Mouse (Mus musculus) 416B (cell line): ENCODE results near the gene Stt3a.

ENCODE experiments used
- DNase-seq: peaks from one replicate; pipeline ENCODE4 v3.0.0; 2011; ENCODE audit warnings: low read depth

Stt3a gene

DNA sequence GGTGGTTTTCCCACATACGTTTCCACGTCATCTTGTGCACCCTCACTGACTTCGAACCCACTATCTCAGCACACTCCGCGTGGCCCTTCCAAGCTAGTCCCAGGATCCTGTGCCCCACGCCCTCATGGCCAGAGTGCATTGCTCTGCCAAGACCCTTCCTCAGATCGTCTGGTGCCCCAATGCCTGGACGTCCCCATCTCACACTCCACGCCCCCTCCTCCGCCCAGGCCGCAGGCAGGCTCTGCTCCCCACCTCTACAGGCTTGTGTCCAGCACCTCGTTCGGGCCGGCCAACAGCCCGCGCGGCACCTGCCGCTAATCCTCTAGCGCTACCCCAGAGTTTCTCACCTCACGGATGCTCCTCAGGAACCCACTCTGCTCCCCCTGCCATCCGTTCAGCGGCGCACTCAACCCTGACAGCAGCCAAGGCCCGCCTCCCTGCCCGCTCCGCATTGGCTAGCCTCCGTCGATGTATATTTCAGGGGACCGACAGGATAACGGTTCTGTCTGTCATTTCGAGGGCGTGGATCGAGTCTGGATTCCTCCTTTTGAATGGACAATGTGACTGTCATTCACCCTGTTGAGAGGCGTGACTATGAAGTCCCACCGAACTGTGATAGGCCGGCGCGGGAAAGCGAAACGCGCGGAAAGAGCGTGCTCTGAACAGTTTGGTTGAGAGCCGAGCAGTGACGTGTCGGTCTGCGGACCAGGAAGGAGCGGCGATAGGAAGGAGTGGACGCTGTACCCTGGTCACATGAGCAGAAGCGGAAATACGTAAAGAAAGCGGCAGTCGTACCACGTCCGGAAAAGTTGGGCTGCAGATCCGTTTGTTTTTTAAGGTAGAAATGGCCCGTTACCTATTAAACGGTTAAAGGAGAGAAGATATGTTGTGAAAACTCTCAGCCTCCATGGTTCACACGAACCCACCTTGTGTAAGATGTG, at the start of gene Stt3a:
TSS of gene Stt3a (minus strand) at position 477 of the 941 bp plus-strand sequence.
- DNase-seq, result peak; percentile 100

DNA sequence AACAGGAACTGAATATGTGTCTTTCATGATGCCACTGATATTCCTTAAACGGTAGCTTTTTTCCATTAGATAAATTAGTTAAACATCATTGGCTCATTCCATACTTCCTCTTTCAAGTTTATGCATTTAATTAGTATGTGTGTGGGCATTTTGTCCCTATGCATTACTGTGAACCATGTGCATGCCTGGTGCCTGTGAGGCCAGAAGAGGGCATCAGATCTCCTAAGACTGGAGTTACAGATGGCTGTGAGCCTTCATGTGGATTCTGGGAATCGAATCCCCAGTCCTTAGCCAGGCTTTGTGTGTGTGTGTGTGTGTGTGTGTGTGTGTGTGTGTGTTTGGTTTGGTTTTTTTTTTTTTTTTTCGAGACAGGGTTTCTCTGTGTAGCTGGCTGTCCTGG, 47.0 kb upstream of the Stt3a start:
- DNase-seq, result peak; percentile 34

DNA sequence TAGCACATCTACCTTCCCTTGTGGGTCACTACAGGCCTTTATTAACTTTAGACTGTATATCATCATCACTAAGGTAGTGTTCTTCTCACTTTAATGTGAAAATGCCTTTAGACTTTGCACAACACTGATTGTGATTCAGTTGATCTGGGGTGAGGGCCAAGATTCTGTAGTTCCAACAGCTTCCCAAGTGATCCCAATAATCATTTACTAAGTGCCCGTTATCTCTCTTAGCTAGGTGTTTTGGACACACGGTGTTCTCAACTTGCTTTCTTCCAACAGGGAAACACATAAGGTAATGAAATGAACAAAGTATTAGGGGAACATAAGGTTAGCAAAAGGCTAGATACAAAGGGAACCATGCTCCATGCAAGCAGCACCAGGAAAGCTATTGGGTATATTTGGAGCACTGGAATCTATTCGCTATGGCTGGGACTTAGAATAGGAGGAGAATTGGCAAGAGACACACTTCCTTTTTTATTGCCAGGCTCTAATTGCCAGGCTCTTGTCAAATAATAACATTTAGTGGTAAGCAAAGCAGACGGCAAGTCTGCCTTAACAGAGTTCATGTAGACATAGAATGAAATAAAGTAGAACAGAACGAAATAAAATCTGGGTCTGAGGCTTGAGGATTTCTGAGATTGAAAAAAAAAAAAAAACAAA, 40.8 kb upstream of the Stt3a start:
- no peak for DNase-seq

DNA sequence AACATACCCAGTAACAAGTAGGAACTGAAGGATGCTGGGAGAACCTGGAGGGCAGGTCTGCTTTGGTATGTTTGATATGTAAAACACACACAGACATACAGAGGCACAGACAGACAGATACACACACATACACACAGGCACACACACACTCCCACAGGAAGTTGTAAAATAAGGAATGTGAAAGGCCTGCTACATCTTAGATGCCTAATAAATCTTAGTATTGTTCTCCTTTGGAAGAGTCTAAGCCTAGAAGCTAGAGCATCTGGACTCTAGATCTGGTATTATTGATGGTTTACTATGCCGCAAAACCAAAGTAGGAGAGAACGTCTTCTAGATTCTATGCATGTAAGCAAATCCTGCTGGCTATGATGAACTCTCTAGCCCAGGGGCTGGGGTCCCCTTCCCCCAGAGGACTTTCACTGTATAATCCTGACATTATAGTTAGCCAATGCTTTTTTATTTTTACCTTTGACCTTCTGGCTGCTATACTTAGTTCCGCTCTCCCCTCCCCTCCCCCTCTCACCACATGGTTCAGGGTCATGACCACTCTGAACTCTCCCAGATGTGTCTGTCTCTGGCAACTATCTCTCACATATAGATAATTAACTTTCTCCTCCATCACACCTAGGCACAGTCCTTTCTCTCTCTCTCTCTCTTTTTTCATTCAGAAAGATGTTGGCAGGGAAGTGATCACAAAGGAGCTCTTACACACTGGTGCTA, 37.9 kb upstream of the Stt3a start:
- DNase-seq, result no peak

DNA sequence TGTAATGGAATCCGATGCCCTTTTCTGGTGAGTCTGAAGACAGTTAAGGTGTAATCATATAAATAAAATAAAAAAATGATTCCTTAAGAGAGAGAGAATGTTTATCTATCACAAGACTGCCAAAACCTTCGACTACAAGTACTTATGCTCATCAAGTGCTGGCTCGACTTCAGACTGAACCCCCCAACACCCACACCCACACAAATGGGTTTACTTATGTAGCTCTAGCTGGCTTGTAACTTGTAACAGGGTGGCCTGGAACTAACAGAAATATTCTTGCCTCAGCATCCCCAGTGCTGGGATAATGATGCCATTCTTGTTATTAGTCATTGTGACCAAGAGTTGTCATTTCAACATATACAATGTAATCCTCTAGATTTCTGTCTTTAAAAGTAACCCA, 36.4 kb upstream of the Stt3a start:
- DNase-seq, result no peak

DNA sequence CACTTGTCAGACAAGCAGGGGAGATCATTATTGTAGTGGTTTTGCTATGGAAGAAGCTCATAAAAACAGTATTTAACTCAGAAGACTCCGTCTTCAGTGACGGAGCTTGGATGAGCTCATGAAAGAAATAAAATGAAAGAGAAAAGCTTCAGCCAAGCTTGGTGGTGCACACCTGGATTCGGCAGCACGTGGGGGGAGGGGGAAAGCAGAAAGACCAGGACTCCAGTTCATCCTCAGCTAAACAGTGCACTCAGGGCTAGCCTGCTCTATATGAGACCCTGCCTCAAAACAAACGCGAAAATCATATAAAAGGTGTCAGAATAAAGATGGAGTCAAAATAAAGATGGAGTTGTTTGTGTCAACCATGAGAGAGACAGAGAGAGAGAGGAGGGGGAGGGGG, 35.9 kb upstream of the Stt3a start:
- no peak for DNase-seq

DNA sequence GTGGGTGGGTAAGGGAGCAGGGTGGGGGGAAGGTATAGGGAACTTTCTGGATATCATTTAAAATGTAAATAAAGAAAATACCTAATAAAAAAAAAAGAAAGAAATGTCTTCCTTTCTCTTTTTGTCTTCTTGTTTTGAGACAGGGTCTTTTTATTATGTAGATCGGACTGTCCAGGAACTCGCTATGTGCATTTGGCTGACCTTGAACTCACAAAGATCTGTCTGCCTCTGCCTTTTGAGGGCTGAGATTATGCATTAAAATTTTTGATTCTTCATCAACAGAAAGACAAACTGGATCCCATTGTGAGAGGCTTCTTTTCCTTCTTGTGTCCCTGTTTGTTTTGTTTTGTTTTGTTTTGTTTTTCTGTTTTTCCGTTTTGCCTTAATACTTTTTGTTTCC, 35.5 kb upstream of the Stt3a start:
- no peak for DNase-seq

DNA sequence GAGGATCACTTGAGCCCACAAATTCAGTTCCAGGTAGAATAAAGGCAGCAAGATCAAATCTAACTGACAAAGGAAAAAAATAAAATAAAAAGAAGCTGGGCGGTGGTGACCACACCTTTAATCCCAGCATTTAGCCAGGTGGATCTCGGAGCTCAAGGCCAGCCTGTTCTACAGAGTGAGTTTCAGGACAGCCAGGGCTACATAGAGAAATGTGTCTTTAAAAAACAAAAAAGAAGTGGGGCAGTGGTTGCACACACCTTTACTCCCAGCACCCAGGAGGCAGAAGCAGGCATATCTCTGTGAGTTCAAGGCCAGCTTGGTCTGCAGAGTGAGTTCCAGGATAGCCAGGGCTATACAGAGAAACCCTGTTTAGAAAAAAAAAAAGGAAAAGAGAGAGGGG, 34.5 kb upstream of the Stt3a start:
- DNase-seq, result no peak

DNA sequence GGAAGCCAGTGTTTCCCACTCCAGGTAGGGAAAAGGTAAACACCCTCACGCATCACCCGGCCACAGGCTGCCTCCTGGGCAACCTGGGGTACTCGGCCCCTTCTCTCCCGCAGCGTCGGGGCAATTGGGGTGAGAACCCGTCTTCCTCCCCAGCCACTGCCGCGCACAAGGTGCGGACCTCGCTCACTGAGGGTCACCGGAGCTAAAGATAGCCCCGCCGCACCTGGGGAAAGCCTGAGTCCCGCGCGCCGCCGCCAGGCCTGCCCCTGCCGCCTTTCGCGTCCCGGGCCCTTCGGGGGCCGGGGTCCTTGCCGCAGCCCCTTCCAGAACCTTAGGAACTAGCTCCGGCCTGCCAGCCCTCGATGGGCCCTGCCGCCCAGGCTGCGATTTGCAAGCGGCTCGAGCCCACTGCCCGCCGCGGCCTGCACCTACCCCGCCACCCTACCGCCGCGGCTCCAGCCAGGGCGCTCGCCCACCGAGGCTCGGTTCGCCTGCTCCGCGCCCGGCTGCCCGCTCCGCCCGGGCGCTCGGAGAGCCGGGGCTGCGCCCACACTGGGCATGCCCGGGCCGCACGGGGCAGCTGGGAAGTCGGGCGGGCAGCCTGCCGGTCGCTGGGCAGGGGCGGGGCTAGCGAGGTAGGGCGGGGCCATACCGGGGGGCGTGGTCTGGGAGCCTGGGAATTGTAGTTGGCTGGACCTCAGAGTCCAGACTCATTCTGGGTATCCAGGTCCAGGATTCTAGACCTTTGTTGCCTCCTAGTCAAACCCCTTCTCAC, 29.5 kb upstream of the Stt3a start, which contains the start of gene Ei24:
TSS of gene Ei24 (minus strand) at position 613 of the 775 bp plus-strand sequence.
- peak; percentile 72 for DNase-seq

DNA sequence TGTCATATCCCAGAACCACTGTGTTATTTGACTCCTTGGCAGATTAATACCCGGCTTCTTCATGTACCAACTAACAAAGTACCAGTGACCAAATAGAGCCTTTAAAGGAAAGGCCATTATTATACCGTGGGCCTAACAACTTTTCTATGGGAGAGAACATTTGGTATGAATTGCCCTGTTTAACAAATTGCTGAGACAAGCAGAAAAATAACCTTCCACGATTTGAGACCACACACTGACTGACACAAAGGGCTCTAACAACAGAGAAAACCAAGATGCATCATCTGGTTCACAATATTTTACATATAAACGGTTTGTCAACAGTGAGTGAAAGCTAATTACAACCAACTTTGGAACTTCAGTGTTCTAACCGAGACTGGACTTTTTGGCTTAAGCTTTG, 28.7 kb upstream of the Stt3a start:
- peak; percentile 18 for DNase-seq

DNA sequence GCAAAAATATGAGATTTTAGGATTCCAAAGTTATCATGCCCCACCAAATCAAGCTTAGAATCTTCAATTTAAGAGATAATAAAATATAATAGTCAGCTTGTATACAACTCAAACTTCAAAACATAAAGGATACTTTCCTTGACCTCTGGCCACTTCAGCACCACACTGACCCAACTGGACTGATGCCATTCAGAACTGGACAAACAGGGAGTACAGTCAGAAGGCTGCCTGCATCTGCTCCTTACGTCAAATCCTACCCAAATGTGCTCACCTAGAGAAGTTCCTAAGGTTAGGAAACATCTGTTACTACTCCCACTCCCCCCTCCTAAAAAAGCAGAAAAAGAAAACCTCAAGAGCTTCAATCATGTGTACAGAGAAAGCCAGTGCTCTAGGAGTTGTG, 28.1 kb upstream of the Stt3a start:
- DNase-seq, result peak; percentile 12

DNA sequence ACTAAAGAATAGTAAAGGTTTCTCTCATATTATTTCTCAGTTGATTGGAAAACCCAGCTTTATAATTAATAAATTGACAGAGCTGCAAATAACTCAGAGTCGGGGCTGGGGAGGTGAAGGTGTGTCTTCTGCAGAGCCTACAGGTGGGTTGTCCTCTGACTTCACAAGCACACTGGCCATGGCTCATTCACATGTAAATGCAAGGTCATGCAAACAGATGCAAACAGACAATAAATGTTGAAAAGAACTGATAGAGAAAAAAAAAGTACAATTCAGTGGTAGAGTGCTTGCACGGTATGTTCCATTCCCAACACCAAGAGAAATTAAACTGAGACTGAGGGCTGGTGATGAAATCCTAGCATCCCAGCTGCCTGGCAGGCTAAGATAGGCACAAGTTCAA, 27.0 kb upstream of the Stt3a start:
- no peak for DNase-seq

DNA sequence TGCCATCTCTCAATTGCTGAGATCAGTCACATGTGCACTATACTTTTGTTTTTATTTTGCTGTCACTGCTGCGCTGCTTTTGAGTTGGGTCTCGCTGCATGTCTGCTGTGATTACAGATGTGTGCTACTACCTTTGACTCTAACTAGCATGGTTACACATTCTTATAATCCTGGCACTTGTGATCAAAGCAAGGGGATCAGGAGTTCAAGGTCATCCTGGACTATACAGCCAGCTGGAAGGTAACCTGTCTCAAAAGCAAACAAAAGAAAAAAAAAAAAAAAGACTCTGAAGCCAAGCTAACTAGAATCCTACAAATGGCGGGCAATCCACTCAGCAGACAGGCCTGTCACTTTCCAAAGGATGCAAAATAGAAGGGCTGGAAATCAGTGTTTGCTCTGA, 24.7 kb upstream of the Stt3a start:
- no peak for DNase-seq

DNA sequence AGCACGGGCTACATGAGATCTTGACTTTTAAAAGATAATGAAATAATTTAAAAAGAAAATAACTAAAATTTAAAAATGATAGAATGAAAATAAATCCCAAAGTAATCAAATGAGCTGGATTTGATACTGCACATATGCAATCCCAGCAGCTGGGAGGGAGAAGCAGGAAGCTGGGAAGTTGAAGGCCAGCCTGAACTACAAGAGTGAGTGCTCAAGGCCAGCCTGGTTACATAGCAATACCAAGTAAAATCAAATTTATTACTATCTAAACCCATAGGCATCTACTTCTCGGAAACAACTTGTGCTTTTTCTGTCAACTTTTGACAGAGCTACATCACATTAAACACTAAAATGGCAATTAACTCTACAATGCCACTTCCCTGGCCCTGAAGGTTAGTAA, 16.4 kb upstream of the Stt3a start:
- DNase-seq, result no peak

DNA sequence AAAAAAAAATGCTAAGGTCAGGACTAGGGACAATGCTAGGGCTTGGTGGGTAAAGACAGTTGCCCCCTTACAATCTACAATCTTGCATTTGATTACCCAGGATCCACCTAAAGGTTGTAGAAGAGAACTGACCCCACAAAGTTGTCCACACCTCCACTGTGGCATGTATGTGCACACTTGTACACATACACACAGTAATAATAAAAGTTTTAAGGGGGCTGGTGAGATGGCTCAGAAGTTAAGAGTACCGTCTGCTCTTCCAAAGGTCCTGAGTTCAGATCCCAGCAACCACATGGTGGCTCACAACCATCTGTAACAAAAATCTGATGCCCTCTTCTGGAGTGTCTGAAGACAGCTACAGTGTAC, 1.6 kb upstream of the Stt3a start:
- peak; percentile 41 for DNase-seq

DNA sequence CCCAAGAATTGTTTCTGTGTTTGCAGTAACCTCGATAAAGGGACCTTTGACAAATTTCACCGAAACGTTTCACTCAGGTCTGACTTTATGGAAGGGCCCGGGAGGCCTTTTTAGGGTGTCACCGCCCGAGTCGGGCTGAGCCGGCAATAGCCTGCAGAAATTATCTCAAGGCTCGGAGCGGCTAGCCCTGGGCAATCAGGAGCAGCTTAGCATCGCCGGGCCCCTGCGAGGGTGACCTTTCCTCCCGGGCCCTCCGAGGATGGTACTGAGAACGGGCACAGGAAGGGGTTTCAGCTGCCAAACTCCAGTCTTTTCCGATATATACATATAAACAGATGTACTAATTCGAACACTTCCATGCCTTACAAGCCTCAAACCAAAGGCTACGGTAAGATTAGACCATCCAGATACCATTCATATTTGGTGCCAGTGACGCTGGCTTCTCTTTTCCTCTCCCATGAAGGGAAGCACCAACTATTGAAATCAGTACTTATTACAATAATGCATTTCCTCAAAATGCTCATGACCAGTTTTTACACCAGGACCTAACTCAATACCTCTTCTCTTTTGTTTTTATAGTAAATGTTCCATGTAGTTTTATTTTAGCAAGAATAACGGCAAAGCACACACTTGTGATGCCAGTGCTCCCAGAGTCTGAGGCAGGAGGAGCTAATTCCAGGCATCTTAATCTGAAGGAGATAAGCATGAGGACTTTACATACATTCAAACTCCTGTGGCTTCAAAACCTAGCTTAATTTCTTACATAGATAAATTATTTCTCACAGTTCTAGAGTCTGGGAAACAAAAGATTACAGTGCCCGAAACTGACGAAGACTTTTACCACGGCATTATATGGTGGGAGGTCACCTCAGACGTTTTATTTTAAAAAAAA, 923 bp upstream of the Stt3a start:
- DNase-seq, result peak; percentile 48

DNA sequence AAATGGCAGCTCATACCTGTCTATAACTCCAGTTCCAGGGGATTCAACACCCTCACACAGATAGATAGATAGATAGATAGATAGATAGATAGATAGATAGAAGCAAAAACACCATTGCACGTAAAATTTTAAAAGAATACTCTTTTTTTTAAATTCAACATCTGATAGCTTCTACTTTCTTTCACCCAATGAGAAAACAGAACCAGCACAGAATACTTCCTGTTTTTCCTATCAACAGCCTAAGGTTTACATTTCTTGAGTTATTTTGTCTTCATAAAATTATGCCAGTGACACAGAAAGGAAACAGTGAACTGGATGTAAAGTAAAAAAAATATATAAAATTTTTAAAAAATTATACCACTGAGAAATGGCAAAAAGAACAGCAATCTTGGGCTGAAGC, 3.1 kb downstream of the Stt3a start:
- DNase-seq, result no peak

DNA sequence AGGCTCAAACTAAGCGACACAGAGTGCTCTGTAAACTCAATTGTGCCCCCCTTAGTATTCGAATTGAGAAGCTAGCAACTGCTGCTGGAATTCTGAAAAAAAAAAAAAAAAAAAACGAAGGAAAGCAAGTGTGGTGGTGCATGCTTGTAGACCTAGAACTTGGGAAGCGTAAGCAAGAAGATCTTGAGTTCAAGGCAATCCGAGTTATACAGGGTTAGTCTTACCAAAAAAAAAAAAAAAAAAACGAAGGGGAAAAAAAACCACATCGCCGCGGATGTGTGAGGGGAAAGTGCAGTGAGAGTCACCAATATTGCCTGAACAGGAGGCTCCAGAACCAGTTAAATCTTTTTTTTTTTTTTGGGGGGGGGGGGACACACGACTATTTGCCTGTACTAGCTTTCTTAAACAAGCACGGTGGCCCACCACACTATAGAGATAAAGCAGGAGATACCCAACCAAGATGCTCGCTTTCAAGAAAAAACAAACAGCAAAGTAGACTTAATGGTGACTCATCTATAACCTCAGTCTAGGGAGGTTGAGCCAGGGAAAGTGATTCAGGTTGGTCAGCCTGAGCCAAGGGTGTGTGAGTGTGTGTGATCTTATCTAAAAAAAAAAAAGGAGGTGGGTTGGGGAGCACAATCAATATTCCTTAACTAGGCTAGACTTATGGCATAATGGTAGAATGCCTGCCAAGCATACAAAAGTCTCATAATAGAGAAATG, 40.3 kb downstream of the Stt3a start, which contains the start of gene Chek1:
TSS of gene Chek1 (minus strand) at position 32 of the 722 bp plus-strand sequence.
- DNase-seq, result peak; percentile 90

DNA sequence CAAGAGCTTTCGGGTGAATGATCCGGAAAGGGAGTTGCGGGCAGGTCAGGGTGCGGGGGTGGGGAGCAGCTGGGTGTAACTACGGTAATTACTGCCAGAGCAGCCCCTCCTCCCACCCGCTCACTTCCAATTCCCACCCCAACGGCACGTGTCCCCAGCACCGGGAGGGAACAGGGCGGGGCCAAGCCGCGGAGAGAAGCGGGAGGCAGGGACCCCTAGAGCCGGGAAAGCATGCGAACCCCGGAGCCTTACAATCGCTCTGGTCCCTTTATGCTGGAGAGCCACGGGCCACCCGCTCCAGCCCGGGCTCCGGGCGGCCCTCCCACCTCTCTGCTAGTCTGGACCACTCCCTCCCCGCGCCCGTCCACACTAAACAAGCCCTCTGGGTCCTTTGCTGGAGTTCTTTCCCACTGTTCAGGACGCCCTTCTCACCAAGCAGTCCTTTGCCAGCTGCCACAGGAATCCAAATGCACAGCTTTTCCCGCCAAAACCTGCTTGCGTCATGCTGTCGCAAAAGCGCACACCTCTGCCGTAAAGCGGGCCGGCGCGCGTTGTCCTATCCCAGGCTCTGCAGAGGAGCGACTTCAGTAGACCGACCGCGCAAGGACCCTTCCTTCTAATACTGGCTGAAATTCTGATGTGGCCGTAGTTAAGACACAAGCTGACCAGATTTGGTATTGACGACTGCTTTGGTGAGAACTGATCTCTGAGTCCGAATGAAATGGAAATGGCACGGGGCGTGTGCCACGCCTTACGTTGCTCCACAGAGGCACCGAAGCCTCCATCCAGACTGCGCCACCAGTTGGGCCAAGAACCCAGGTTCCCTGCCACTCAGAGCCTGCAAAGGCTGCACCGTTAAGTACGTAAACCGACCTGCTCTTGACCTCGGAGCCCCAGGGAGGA, 41.1 kb downstream of the Stt3a start:
- peak; percentile 94 for DNase-seq
